Mouse (Mus musculus): Measurements from ENCODE around the gene Mak. TPM values are rescaled to one million over a fixed set of nuclear protein-coding genes. Genes with fewer than 3 reads are reported as not detected.

Gene Mak
- total RNA-seq, 1 experiment: 0.54 TPM

DNA sequence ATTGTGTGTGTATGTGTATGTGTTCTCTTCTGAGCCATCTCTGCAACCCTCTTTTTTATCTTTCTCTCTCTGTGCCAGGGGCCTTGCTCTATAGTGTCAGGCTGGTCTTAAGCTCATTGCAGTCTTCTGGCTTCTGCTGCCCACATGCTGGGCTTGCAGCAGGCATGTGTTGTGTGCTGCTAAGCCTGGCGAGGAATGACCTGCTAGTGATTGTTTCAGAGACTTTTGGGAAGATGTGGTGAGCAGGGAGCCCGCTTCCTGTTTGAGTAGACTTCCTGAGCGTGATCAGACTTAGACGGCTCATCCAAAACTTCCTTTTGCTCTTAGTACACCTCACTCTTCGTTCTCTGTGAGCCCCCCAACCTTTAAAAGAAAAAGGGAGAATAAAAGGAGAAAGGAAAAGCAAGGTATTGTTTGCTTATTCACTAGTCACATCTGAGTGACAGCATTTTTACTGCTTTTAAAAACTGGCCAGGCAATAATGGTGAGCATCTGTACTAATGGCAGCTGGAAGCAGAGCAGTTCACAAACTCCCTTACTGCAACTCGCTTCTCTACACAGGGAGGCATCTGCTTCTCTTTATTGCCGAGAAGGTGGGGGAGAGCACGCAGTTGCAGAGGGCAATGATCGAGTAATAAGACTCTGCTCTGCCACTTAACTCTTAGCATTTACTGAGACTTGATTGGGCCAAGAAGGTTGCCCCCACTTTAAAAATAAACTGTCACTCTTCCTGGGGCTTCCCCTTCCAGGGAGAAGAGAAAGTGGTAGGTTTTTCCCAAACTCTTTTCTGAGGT, 39.8 kb upstream of the Mak start:
- no peak overlapping the region for H3K4me3 ChIP-seq (ENCODE audit: insufficient read depth in 1 of 2, low read depth in 1 of 2, low read length in 2 of 2, poor library complexity in 1 of 2, severe bottlenecking in 1 of 2)
- no peaks in the 10 kb centered on the region for H3K9me3 ChIP-seq (ENCODE audit: control insufficient read depth, insufficient read depth, low read depth, low read length)
- DNase-seq (ENCODE audit: low read depth, low spot score): no peak
- TF ChIP-seq MAFK (IDR thresholded peaks at IDR 0.05; ENCODE audit: insufficient read depth, low read depth, low read length) (no peak), CHD2 (IDR thresholded peaks at IDR 0.05; ENCODE audit: low read depth, low read length) (no peak), ZNF384 (IDR thresholded peaks at IDR 0.05; ENCODE audit: low read depth, low read length) (no peak), HCFC1 (IDR thresholded peaks at IDR 0.05; ENCODE audit: borderline replicate concordance, insufficient read depth, low read length) (no peak), ZC3H11A (IDR thresholded peaks at IDR 0.05; ENCODE audit: borderline replicate concordance, low read depth, low read length) (no peak)
- H3K9ac ChIP-seq (ENCODE audit: insufficient read depth, low read depth, low read length, poor library complexity, severe bottlenecking): no peak overlapping the region
- in situ Hi-C loops (cut with MboI; ENCODE audit: low sequenced_read_pairs in 2 of 2, unreplicated experiment in 2 of 2): no loop called here
- no peak overlapping the region for H3K27ac ChIP-seq (ENCODE audit: insufficient read depth, low read depth, low read length, poor library complexity, severe bottlenecking)
- no peaks in the 10 kb centered on the region for H3K4me1 ChIP-seq (ENCODE audit: control insufficient read depth in 2 of 2, insufficient read depth in 2 of 2, low read length in 2 of 2, poor library complexity in 1 of 2)
- H3K36me3 ChIP-seq (ENCODE audit: control insufficient read depth, insufficient read depth, low read length, poor library complexity, severe bottlenecking): no peaks in the 10 kb centered on the region

DNA sequence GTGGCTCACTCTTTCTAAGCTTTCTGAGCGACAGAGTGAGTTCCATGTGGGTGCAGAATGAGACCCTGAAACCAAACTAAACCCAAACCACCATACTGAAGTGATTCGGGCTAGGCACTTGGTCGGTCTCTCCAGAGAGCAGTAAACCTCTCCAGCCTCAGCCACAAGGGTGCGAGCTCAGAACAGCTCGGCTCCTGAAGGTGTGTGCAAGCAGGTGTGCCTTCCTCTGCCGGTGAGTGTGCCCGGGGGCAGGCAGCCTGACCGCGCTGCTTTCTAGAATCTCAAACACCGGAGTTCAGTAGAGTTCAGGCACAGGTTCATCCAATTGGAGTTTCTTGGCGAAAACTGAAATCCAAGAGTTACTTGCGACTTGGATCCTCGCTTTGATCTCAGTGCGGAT, 34.4 kb upstream of the Mak start, which contains the start of gene Sycp2l:
Gene Sycp2l, plus strand, starts transcription at position 368 of the 400 bp plus-strand sequence.
- no peaks in the 10 kb centered on the region for H3K4me1 ChIP-seq (ENCODE audit: control insufficient read depth in 2 of 2, insufficient read depth in 2 of 2, low read length in 2 of 2, poor library complexity in 1 of 2)
- no peak for TF ChIP-seq ZC3H11A (IDR thresholded peaks at IDR 0.05; ENCODE audit: borderline replicate concordance, low read depth, low read length)
- TF ChIP-seq ZNF384 (IDR thresholded peaks at IDR 0.05; ENCODE audit: low read depth, low read length): no peak
- TF ChIP-seq HCFC1 (IDR thresholded peaks at IDR 0.05; ENCODE audit: borderline replicate concordance, insufficient read depth, low read length): no peak
- TF ChIP-seq CHD2 (IDR thresholded peaks at IDR 0.05; ENCODE audit: low read depth, low read length): no peak
- no peak for TF ChIP-seq MAFK (IDR thresholded peaks at IDR 0.05; ENCODE audit: insufficient read depth, low read depth, low read length)
- H3K9ac ChIP-seq (ENCODE audit: insufficient read depth, low read depth, low read length, poor library complexity, severe bottlenecking): no peak within 1 kb of the TSS; the same call in 1 of the 2 replicates
- H3K36me3 ChIP-seq (ENCODE audit: control insufficient read depth, insufficient read depth, low read length, poor library complexity, severe bottlenecking): no peaks in the 10 kb centered on the region
- no peak within 1 kb of the TSS for H3K27ac ChIP-seq (ENCODE audit: insufficient read depth, low read depth, low read length, poor library complexity, severe bottlenecking)
- no peaks in the 10 kb centered on the region for H3K9me3 ChIP-seq (ENCODE audit: control insufficient read depth, insufficient read depth, low read depth, low read length)
- peak within 1 kb of the TSS; percentile 8 to 40; a peak in 3 of 4 replicates for H3K4me3 ChIP-seq (ENCODE audit: insufficient read depth in 1 of 2, low read depth in 1 of 2, low read length in 2 of 2, poor library complexity in 1 of 2, severe bottlenecking in 1 of 2)
- DNase-seq (ENCODE audit: low read depth, low spot score): no peak
- in situ Hi-C loops (cut with MboI; ENCODE audit: low sequenced_read_pairs in 2 of 2, unreplicated experiment in 2 of 2): no loop called here

DNA sequence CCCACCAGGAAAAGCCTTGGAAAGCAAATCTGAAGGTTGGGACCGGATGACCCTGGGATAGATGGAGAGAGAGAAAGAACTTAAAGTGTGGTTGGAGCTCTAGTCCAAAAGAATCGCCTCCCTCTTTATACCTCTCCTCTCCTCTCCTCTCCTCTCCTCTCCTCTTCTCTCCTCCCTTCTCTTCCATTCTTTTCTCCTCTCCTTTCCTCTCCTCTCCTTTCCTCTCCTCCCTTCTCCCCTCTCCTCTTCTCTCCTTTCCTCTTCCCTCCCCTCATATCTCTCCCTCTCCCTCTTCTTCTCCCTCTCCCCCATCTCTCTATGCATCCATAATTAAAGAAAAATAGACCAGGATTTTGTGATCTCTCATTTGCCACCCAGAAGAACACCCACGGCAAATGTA, 31.4 kb upstream of the Mak start, which contains the start of gene Gcm2:
Gene Gcm2, minus strand, starts transcription at position 101 of the 400 bp plus-strand sequence.
- H3K27ac ChIP-seq (ENCODE audit: insufficient read depth, low read depth, low read length, poor library complexity, severe bottlenecking): no peak within 1 kb of the TSS
- DNase-seq (ENCODE audit: low read depth, low spot score): no peak
- H3K4me1 ChIP-seq (ENCODE audit: control insufficient read depth in 2 of 2, insufficient read depth in 2 of 2, low read length in 2 of 2, poor library complexity in 1 of 2): no peaks in the 10 kb centered on the region
- in situ Hi-C loops (cut with MboI; ENCODE audit: low sequenced_read_pairs in 2 of 2, unreplicated experiment in 2 of 2): no loop called here
- H3K9ac ChIP-seq (ENCODE audit: insufficient read depth, low read depth, low read length, poor library complexity, severe bottlenecking): no peak within 1 kb of the TSS
- no peaks in the 10 kb centered on the region for H3K36me3 ChIP-seq (ENCODE audit: control insufficient read depth, insufficient read depth, low read length, poor library complexity, severe bottlenecking)
- no peak within 1 kb of the TSS for H3K4me3 ChIP-seq (ENCODE audit: insufficient read depth in 1 of 2, low read depth in 1 of 2, low read length in 2 of 2, poor library complexity in 1 of 2, severe bottlenecking in 1 of 2)
- no peaks in the 10 kb centered on the region for H3K9me3 ChIP-seq (ENCODE audit: control insufficient read depth, insufficient read depth, low read depth, low read length)
- TF ChIP-seq HCFC1 (IDR thresholded peaks at IDR 0.05; ENCODE audit: borderline replicate concordance, insufficient read depth, low read length) (no peak), MAFK (IDR thresholded peaks at IDR 0.05; ENCODE audit: insufficient read depth, low read depth, low read length) (no peak), CHD2 (IDR thresholded peaks at IDR 0.05; ENCODE audit: low read depth, low read length) (no peak), ZC3H11A (IDR thresholded peaks at IDR 0.05; ENCODE audit: borderline replicate concordance, low read depth, low read length) (no peak), ZNF384 (IDR thresholded peaks at IDR 0.05; ENCODE audit: low read depth, low read length) (no peak)

DNA sequence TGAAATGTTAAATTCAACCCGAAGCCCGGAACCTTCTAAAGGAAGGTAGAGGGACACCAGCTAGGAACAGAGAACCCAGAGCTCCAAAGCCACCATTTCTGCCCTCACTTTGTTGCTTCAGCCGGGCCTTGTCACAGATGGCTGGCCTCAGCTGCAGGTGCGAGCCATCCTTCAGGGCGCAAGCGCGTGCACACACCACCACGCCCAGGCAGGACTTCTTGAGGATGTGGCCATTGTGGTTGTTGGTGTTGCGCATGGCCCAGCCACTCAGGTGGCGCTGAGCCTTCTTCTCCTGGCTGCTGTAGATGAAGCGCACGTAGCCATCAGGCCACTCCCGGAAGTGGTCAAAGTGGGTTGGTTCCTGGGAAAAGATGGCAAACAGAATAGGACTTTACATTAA, 26.0 kb upstream of the Mak start:
- Histone ChIP-seq H3K9me3 (ENCODE audit: control insufficient read depth, insufficient read depth, low read depth, low read length) (no peaks in the 10 kb centered on the region), H3K27ac (ENCODE audit: insufficient read depth, low read depth, low read length, poor library complexity, severe bottlenecking) (no peak overlapping the region), H3K4me3 (ENCODE audit: insufficient read depth in 1 of 2, low read depth in 1 of 2, low read length in 2 of 2, poor library complexity in 1 of 2, severe bottlenecking in 1 of 2) (no peak overlapping the region), H3K9ac (ENCODE audit: insufficient read depth, low read depth, low read length, poor library complexity, severe bottlenecking) (no peak overlapping the region), H3K36me3 (ENCODE audit: control insufficient read depth, insufficient read depth, low read length, poor library complexity, severe bottlenecking) (no peaks in the 10 kb centered on the region), H3K4me1 (ENCODE audit: control insufficient read depth in 2 of 2, insufficient read depth in 2 of 2, low read length in 2 of 2, poor library complexity in 1 of 2) (peaks cover 0 to 5% of the 10 kb centered on the region in 2 experiments; a peak in 1 of 4 replicates)
- in situ Hi-C loops (cut with MboI; ENCODE audit: low sequenced_read_pairs in 2 of 2, unreplicated experiment in 2 of 2): no loop called here
- TF ChIP-seq HCFC1 (IDR thresholded peaks at IDR 0.05; ENCODE audit: borderline replicate concordance, insufficient read depth, low read length): no peak
- no peak for TF ChIP-seq MAFK (IDR thresholded peaks at IDR 0.05; ENCODE audit: insufficient read depth, low read depth, low read length)
- no peak for TF ChIP-seq ZC3H11A (IDR thresholded peaks at IDR 0.05; ENCODE audit: borderline replicate concordance, low read depth, low read length)
- no peak for TF ChIP-seq ZNF384 (IDR thresholded peaks at IDR 0.05; ENCODE audit: low read depth, low read length)
- TF ChIP-seq CHD2 (IDR thresholded peaks at IDR 0.05; ENCODE audit: low read depth, low read length): no peak
- no peak for DNase-seq (ENCODE audit: low read depth, low spot score)

Measured in ES-E14 (cell line).